Mouse (Mus musculus): Measurements from ENCODE around the gene Pou3f1. TPM values are rescaled to one million over a fixed set of nuclear protein-coding genes. Genes with fewer than 3 reads are reported as not detected.

Pou3f1 gene
- polyA plus RNA-seq, 1 experiment = 0.02 TPM

DNA sequence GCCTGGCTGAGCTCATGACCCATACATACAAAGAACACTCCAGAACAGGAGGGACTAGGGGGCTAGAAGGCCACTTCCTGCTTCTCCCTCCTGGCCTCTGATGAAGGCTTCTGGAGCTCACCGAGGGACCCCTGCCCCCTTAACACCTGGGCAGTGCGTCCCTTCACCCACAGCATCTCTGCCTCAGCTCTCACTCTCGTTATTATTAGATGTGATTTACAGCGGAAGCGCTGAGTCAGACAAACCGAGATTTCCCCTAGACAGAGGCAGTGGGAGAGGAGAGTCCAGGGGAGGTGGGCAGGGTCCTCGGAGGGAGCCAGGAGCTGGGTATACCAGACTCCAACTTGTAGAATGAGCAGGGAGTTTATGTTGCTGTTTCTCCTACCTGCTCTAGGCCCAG, 15.0 kb downstream of the Pou3f1 start:
- WGBS = 15% methylated on average over 7 of the region's 7 CpGs
- H3K36me3 ChIP-seq (ENCODE audit: control insufficient read depth, insufficient read depth, low read length) = no peaks in the 10 kb centered on the region; the same call in 1 of the 2 replicates
- DNase-seq (ENCODE audit: low read depth in 1 of 2, low spot score in 2 of 2) = no peak
- TF ChIP-seq CTCF (IDR thresholded peaks at IDR 0.05; ENCODE audit: extremely low read depth, insufficient read depth, insufficient read length, insufficient replicate concordance) = no peak
- no peak for TF ChIP-seq POLR2A (IDR thresholded peaks at IDR 0.05; ENCODE audit: low read depth, low read length)
- no peaks in the 10 kb centered on the region; the same call in 1 of the 2 replicates for H3K27me3 ChIP-seq (ENCODE audit: control insufficient read depth, insufficient read depth, low read length)
- H3K27ac ChIP-seq (ENCODE audit: insufficient read depth, low read length) = no peak overlapping the region
- no peaks in the 10 kb centered on the region for H3K4me1 ChIP-seq (ENCODE audit: control insufficient read depth, insufficient read depth, insufficient read length)
- no peak overlapping the region for H3K4me3 ChIP-seq (ENCODE audit: extremely low read depth, insufficient read depth, insufficient read length)

DNA sequence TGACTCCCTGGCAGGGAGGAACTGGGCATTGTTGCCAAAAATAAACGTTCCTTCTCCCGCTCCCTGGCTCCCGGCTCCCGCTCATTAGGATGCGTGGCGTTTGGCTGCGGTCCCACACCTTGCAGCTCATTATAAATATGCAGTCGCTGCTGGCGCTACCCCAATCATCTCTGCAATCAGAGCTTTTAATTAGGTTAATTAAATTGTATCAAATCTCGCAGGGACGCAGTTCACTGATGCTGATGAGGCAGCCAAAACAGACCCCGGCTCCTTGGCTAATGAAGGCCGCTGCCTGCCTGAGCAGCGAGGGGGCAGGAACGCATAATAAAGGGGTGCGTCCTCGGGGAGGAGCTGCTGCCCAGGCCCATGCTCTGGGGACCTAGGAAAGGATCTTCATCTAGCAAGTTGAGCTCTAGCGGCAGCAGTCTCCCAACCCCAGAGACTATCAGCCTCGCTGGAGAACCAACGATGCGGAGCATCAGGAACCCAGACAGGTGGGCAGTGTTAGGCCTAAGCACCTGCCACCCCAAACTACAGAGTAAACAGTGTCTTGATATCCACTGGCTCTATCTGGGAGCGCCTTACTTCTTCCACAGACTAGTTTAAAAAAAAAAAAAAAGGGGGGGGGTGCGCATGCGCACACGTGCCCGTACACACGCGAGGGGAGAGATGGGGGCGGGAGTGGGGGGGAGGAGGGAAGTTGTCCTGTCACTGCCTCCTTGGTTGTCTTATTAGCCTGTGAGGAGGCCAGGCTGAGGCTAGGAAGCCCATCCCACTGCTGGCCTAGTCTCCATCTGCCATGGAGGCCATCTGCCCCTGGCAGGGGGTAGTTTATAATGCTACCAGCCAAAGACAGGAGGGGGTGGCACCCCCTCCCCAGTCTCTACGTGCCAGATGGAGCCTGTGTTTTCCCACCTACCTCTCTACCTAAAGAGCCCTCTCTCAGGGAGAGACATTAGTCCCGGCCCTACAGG, 16.0 kb downstream of the Pou3f1 start:
- DNase-seq (ENCODE audit: low read depth in 1 of 2, low spot score in 2 of 2) = no peak
- no peak overlapping the region for H3K4me3 ChIP-seq (ENCODE audit: extremely low read depth, insufficient read depth, insufficient read length)
- no peak for TF ChIP-seq CTCF (IDR thresholded peaks at IDR 0.05; ENCODE audit: extremely low read depth, insufficient read depth, insufficient read length, insufficient replicate concordance)
- no peak for TF ChIP-seq POLR2A (IDR thresholded peaks at IDR 0.05; ENCODE audit: low read depth, low read length)
- peaks cover 3% of the 10 kb centered on the region; the same call in 1 of the 2 replicates for H3K36me3 ChIP-seq (ENCODE audit: control insufficient read depth, insufficient read depth, low read length)
- no peaks in the 10 kb centered on the region for H3K4me1 ChIP-seq (ENCODE audit: control insufficient read depth, insufficient read depth, insufficient read length)
- no peak overlapping the region for H3K27ac ChIP-seq (ENCODE audit: insufficient read depth, low read length)
- 13% methylated on average over 31 of the region's 31 CpGs for WGBS
- H3K27me3 ChIP-seq (ENCODE audit: control insufficient read depth, insufficient read depth, low read length) = no peaks in the 10 kb centered on the region; the same call in 1 of the 2 replicates

DNA sequence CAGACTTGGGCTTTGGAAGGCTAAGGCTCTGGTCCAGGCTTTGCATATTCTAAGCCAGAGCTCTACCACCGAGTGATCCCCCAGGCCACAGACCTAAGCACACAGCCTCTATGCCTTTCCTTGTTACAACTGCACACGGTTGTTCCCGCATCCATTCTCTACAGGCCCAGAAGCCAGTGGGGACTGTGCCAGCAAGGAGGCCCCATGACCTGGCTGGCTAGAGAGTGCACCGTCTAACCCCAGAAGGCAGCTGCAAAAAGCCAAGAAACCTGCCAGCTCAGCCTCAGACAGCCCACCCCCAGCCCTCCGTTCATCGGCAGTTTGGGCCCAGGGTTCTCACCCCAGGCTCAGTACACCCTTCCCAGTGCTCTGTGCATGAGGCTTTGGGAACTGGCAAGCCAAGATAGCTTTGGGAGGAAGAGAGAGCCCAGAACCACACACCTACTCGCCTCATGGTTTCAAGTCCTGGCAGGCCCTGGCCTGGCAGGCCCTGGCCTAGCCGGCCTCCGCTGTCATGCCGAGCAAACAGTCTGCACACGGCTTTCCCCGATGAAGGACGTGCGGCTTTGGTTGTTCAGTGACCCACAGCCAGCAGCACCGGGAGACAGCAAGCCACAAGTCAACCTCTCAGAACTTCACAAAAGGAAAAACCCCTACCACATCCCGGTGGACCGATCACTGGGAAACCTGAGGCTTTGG, 17.9 kb downstream of the Pou3f1 start:
- TF ChIP-seq CTCF (IDR thresholded peaks at IDR 0.05; ENCODE audit: extremely low read depth, insufficient read depth, insufficient read length, insufficient replicate concordance) (no peak), POLR2A (IDR thresholded peaks at IDR 0.05; ENCODE audit: low read depth, low read length) (no peak)
- no peak overlapping the region for H3K27ac ChIP-seq (ENCODE audit: insufficient read depth, low read length)
- H3K36me3 ChIP-seq (ENCODE audit: control insufficient read depth, insufficient read depth, low read length) = peaks cover 9% of the 10 kb centered on the region
- no peak for DNase-seq (ENCODE audit: low read depth in 1 of 2, low spot score in 2 of 2)
- no peaks in the 10 kb centered on the region for H3K4me1 ChIP-seq (ENCODE audit: control insufficient read depth, insufficient read depth, insufficient read length)
- 86% methylated on average over 17 of the region's 17 CpGs for WGBS
- H3K4me3 ChIP-seq (ENCODE audit: extremely low read depth, insufficient read depth, insufficient read length) = no peak overlapping the region
- H3K27me3 ChIP-seq (ENCODE audit: control insufficient read depth, insufficient read depth, low read length) = no peaks in the 10 kb centered on the region; the same call in 1 of the 2 replicates

DNA sequence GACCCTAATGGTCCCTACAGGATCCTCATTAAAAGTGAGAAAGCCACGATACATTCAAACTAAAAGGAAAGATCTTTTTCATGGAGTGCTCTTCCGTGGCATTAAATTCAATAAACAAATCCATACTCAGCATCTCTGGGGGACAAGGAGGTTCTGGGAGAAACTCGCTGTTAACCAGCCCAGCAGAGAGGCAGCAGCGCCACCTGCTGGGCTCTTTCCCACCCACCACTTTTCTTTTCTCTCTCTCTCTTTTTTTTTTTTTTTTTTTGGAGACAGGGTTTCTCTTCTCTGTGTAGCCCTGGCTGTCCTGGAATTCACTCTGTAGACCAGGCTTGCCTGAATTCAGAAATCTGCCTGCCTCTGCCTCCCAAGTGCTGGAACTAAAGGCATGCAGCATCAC, 18.4 kb downstream of the Pou3f1 start:
- H3K36me3 ChIP-seq (ENCODE audit: control insufficient read depth, insufficient read depth, low read length) = peaks cover 11% of the 10 kb centered on the region
- no peaks in the 10 kb centered on the region for H3K4me1 ChIP-seq (ENCODE audit: control insufficient read depth, insufficient read depth, insufficient read length)
- 16% methylated on average over 4 of the region's 4 CpGs for WGBS

DNA sequence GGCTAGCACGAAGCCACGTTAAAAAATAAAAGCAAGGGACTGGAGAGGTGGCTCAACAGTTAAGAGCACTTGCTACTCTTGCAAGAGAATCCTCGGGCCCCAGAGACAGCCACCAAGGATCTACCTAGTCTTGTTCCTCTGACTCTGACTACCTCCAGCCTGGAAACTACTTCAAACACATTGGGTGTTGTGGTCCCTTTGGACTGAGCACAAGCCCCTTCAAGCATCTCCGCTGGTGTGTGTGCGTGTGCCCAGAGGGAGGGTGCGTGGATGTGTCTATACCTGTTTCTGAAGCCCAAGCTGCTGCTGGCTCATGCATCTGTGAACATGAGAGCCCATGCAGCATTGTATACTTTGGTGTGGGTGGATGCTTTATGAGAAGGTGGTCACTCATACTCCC, 19.4 kb downstream of the Pou3f1 start:
- H3K4me1 ChIP-seq (ENCODE audit: control insufficient read depth, insufficient read depth, insufficient read length) = no peaks in the 10 kb centered on the region
- WGBS = 93% methylated on average over 6 of the region's 6 CpGs
- H3K36me3 ChIP-seq (ENCODE audit: control insufficient read depth, insufficient read depth, low read length) = peaks cover 13% of the 10 kb centered on the region
- H3K27me3 ChIP-seq (ENCODE audit: control insufficient read depth, insufficient read depth, low read length) = no peaks in the 10 kb centered on the region; the same call in 1 of the 2 replicates
- TF ChIP-seq POLR2A (IDR thresholded peaks at IDR 0.05; ENCODE audit: low read depth, low read length) (no peak), CTCF (IDR thresholded peaks at IDR 0.05; ENCODE audit: extremely low read depth, insufficient read depth, insufficient read length, insufficient replicate concordance) (no peak)
- no peak for DNase-seq (ENCODE audit: low read depth in 1 of 2, low spot score in 2 of 2)
- no peak overlapping the region for H3K4me3 ChIP-seq (ENCODE audit: extremely low read depth, insufficient read depth, insufficient read length)
- H3K27ac ChIP-seq (ENCODE audit: insufficient read depth, low read length) = no peak overlapping the region

More for the DNA sequence above, 18.4 kb downstream of the Pou3f1 start:
- no peak for TF ChIP-seq POLR2A (IDR thresholded peaks at IDR 0.05; ENCODE audit: low read depth, low read length)
- peak; percentile 75 for TF ChIP-seq CTCF (IDR thresholded peaks at IDR 0.05; ENCODE audit: extremely low read depth, insufficient read depth, insufficient read length, insufficient replicate concordance)
- Histone ChIP-seq H3K27me3 (ENCODE audit: control insufficient read depth, insufficient read depth, low read length) (no peaks in the 10 kb centered on the region; the same call in 1 of the 2 replicates), H3K4me3 (ENCODE audit: extremely low read depth, insufficient read depth, insufficient read length) (no peak overlapping the region), H3K27ac (ENCODE audit: insufficient read depth, low read length) (no peak overlapping the region)
- DNase-seq (ENCODE audit: low read depth in 1 of 2, low spot score in 2 of 2) = no peak

DNA sequence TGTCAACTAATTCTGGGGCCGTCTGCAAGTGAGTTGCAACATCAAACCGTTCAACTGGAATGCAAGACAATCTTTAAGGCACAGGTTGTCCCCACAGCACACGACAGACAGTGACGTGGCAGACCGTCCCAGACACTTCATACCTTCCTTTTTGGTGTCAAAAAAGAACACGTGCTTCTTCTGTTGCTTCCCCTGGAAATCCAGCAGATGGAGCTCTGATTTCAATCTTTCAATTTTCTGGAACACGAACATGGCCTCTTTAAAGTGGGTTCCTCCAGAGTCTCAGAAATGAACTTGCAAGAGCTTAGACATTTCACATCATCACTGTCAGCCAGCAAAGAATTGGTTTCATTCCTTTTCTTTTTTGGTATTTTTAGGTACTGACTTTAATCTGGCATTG, 25.7 kb downstream of the Pou3f1 start:
- no peak for TF ChIP-seq POLR2A (IDR thresholded peaks at IDR 0.05; ENCODE audit: low read depth, low read length)
- TF ChIP-seq CTCF (IDR thresholded peaks at IDR 0.05; ENCODE audit: extremely low read depth, insufficient read depth, insufficient read length, insufficient replicate concordance) = 0 out of 2 replicates have a peak, but pooled peaks have one; percentile 8
- H3K36me3 ChIP-seq (ENCODE audit: control insufficient read depth, insufficient read depth, low read length) = peaks cover 23% of the 10 kb centered on the region
- WGBS = 43% methylated on average over 7 of the region's 7 CpGs

More for the DNA sequence above, 25.7 kb downstream of the Pou3f1 start:
- H3K4me3 ChIP-seq (ENCODE audit: extremely low read depth, insufficient read depth, insufficient read length) = no peak overlapping the region
- H3K4me1 ChIP-seq (ENCODE audit: control insufficient read depth, insufficient read depth, insufficient read length) = no peaks in the 10 kb centered on the region
- H3K27ac ChIP-seq (ENCODE audit: insufficient read depth, low read length) = no peak overlapping the region
- H3K27me3 ChIP-seq (ENCODE audit: control insufficient read depth, insufficient read depth, low read length) = no peaks in the 10 kb centered on the region
- DNase-seq (ENCODE audit: low read depth in 1 of 2, low spot score in 2 of 2) = no peak
